Mouse (Mus musculus) cerebellum, adult 8-10 months (tissue): ENCODE results near the gene Pigb.

Experiments used
- DNase-seq: peaks from one replicate; pipeline ENCODE4 v3.0.0; 2022

Pigb gene

DNA sequence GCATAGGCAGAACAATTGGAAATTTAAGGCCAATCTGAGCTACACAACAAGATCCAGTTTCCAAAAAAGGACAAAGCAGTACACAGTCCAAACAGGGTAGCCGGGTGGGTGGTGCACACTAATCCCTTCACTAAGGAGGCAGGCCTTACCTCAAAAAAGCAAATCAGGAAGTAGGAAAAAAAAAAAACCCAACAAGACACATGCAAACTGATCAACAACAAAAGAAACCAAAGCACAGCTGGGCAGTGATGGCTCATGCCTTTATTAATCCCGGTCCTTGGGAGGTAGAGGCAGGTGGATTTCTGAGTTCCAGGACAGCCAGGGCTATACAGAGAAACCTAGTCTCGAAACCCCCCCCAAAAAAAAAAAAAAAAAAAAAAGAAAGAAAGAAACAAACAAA lies 52.5 kb downstream of the Pigb start:
- no peak for DNase-seq

DNA sequence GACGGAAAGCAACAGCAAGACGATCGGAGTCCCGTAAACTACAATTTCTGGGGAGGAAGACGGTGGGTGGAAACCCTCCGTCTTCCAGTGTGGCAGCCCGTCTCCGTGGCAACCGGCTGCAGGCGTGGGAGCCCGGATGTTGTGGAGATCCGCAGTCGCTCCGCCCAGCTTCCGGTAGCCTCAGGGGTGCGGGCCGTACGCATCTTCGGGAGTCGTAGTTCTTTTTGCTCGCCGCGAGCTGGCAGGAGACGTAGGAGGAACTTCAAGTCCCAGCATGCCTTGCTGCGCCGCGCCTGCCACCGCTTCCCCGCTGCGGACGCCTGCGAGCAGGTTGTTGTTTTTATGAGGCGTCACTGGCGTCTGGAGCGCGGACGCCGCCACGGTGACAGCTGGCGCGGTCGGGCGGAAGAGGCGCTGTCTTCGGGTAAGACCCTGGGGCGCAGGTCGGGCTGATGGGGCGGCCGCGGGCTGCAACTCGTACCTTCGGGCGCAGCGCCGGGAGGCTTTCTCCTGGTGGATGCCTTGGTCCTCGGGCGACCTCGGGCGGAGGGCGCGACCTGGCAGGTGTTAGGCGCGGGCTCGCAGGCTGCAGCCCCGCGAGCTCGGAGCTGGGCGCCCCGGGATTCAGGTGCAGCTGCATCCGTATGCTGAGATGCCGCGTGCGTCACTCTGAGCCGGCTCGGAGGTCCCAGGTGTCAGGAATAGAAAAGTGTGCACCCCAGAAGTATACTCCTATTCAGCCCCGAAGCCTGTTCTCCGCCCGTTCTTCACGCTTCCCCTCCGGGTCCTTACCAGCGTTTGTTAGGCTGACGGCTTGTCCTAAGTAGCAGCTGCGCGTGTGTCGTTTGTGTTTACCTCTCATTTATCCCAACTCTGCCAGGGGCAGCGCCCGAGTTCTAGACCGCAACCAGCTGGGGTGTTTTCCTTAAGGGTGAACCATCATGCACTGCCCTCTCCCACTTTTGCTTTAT lies 54.6 kb downstream of the Pigb start, which contains the start of the genes Ccpg1os and Ccpg1:
TSS of gene Ccpg1os (minus strand) at position 133 of the 971 bp plus-strand sequence.
TSS of gene Ccpg1 (plus strand) at position 180 of the 971 bp plus-strand sequence.
- DNase-seq, result peak; percentile 96

DNA sequence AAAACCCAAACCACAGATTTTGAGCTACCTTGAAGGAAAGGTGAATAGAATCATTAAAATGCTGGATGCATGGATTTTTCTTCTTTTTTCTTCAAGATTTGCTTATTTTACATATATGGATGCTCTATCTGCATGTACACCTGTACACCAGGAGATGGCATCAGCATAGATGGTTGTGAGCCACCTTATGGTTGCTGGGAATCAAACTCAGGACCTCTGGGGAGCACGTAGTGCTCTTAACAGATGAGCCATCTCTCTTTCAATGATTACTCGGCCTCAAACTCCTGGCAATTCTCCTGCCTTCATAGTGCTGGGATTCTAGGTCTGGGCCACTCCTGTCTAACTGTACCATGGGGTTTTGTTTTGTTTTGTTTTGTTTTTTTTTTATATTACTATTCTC lies 57.1 kb downstream of the Pigb start:
- no peak for DNase-seq

DNA sequence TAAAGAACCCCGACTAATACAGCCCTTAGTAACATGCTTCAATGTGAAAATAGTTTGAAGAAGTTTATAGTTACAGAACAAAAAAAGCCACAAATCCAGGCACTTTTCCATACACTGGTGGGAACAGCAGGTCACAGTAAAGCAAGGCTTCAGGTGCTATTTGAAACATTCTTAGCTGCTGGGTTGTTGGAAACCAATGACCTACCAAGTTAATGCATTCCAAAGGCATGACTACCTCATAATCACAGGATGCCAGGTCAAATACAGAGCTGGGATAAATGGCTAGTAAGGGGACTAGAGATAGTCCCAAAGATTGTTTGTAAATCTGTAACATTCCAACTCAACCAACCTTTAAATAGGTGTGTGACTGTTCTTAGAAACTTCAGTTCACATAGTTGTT lies 64.9 kb downstream of the Pigb start:
- DNase-seq, result no peak

DNA sequence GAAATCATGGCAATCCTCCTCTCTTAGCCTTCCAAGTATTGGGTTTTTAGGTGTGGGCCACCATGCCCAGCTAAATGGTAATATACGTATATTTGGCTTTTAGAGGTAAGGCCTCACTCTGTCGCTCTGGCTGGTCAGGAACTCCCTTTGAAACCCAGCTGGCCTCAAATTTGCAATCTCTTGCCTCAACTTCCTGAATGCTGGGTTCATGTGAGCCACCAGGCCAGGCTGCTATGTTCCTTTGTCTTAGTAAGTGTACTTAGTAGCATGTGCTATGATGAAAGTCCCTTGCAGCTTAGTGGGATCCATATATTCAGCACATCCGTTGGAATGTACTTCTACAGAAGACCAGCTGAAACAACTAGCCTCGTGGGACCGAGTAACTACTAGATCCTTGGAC lies 65.4 kb downstream of the Pigb start:
- no peak for DNase-seq

GRCm38 (mm10) chr9:72972984-72973383 lies 67.2 kb downstream of the Pigb start:
- DNase-seq, result no peak

- DNase-seq, result no peak
Observed at GRCm38 (mm10) chr9:72972435-72972834, 67.7 kb downstream of the Pigb start.

DNA sequence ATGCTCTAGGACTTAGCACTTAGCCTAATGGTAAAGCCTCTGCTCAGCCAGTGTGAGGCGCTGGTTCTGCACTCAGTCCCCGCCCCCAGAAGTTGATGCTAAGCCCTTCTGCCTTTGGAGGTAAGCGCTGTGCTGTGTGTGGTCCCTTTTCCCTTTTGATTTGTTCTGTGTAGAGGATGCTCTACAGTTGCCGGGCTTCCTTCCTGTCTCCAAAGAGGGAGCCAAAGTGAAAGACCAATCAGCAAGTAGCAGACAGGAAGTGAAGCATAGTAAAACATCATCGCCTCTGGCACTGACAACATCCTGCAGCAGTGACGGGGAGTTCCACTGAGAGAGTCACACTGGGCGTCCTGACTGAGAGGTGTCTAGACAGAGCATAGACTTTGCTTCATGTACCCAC lies 70.3 kb downstream of the Pigb start:
- no peak for DNase-seq

DNA sequence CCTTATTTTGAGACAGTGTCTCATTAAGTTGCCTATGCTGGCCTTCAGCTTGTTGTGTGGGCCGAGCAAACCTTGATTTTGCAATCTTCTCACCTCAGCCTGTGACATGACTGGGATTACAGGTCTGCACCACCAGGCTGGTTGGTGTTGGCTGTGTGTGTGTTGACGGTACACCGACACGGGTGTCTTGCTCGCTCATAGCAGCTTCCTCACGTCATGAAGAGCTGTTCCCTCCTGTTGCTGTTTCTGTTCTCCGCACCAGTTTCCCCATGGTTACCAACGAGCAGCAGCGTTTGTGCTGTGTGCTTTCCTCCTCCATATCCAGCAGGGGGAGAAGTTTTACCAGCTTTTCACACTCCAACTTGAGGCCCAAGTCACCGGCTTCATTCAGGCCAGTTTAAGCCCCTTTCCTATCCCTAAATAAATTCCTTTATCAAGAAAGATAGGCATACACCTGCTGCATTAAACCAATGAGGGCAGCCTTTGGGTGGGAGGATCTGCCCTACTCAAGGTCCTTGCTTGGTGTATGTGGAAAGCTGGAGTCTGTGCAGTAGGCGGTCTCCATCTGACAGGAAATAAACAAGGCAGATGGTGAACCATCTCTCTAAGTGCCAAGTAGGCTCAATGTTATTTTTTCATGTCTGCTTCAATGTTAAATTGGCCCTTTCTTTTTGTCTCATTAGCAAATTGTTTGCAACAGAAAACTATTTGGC lies 71.7 kb downstream of the Pigb start:
- DNase-seq, result peak; percentile 54

GRCm38 (mm10) chr9:72961959-72962358 lies 78.2 kb downstream of the Pigb start:
- no peak for DNase-seq

DNA sequence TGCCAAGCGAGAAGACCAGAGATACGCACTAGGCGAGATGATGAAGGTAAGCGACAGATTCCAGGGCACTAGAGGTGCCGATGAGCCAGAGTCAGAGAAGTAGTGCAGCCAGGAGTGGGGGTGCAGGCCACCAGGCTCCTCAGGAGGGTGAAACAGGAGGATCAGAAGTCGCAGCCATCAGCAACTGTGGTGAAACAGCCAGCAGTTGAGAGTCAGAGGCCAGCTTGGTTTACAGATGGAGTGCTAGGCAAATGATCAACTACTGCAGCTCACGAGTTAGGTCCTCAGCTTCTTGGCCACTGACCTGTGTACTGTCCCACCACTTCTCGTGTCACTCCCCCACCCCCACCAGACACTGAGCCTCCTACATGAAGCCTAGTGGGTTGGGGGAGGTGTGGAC lies 78.8 kb downstream of the Pigb start:
- no peak for DNase-seq

- peak; percentile 51 for DNase-seq
Observed at GRCm38 (mm10) chr9:72958521-72959450, 81.4 kb downstream of the Pigb start, which contains the start of the genes Dyx1c1 and Gm44503. TSS of gene Dyx1c1 (plus strand) at chr9:72958785. TSS of gene Gm44503 (plus strand) at chr9:72958852.
